Mouse (Mus musculus) CH12.LX (cell line): ENCODE results near the gene Mogat2.

ENCODE experiments used
- CHD1 ChIP-seq: IDR thresholded peaks from 2 replicates; pipeline ENCODE4 v1.6.1; 2012; ENCODE audit warnings: low read depth, low read length, improper control_type of control experiment, inconsistent platforms
- CHD2 ChIP-seq: IDR thresholded peaks from 2 replicates; pipeline ENCODE4 v1.6.1; 2011; ENCODE audit warnings: low read length, improper control_type of control experiment
- CTCF ChIP-seq, 2 experiments: IDR thresholded peaks in 1 of 2; conservative IDR thresholded peaks in 1 of 2; 2 replicates each; pipeline ENCODE4 v1.5.1; 2011 to 2012; ENCODE audit warnings: low read depth in 2 of 2, low read length in 2 of 2, improper control_type of control experiment in 1 of 2, inconsistent platforms in 1 of 2, mild to moderate bottlenecking in 1 of 2, moderate library complexity in 1 of 2
- EP300 ChIP-seq: IDR thresholded peaks from 2 replicates; pipeline ENCODE4 v1.6.1; 2011; ENCODE audit warnings: low read length, improper control_type of control experiment
- JUND ChIP-seq: conservative IDR thresholded peaks from 2 replicates; pipeline ENCODE4 v1.6.1; 2011; ENCODE audit warnings: low read depth, low read length, improper control_type of control experiment
- MXI1 ChIP-seq: IDR thresholded peaks from 2 replicates; pipeline ENCODE4 v1.6.1; 2011; ENCODE audit warnings: mild to moderate bottlenecking, low read depth, low read length, improper control_type of control experiment
- POLR2A ChIP-seq: IDR thresholded peaks from 2 replicates; pipeline ENCODE4 v1.6.1; 2011; ENCODE audit warnings: low read depth, mild to moderate bottlenecking, improper control_type of control experiment, low read length
- POLR2AphosphoS2 ChIP-seq: IDR thresholded peaks from 2 replicates; pipeline ENCODE4 v1.6.1; 2011; ENCODE audit warnings: low read depth, low read length, improper control_type of control experiment
- UBTF ChIP-seq: IDR thresholded peaks from 2 replicates; pipeline ENCODE4 v1.6.1; 2012; ENCODE audit warnings: low read depth, mild to moderate bottlenecking, inconsistent platforms, low read length, improper control_type of control experiment, moderate library complexity

DNA sequence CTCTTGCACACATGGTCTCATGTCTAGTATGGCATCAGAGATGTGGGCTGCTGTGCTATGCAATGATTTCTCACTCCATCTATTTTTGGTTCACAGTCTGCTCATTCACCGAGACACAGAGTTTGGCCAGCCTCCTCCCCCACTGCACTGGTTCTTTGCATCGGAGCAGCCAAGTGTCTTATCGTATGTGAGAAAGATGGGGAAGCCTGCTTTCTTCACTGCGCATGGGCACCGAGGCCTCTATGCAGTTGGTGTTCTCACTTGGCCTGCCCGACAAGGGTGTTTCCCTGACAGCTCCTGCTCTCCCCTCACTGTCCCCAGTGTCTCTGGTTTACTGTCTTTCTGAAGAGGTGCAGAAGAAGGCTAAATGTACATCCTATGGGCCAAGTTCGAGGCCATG, 16.6 kb upstream of the Mogat2 start:
- no peak for TF ChIP-seq CTCF (conservative IDR thresholded peaks at IDR 0.05 in 1 of 2, IDR thresholded peaks at IDR 0.05 in 1 of 2; ENCODE audit: low read depth in 2 of 2, low read length in 2 of 2)
- no peak for TF ChIP-seq UBTF
- no peak for TF ChIP-seq POLR2AphosphoS2
- TF ChIP-seq POLR2A = no peak
- TF ChIP-seq EP300 = no peak
- no peak for TF ChIP-seq CHD2
- no peak for TF ChIP-seq JUND
- TF ChIP-seq MXI1 = no peak
- no peak for TF ChIP-seq CHD1
